Mouse (Mus musculus) MEL (cell line): Measurements from ENCODE around the gene Pou2af1.

Source experiments
- CTCF ChIP-seq, 3 experiments: IDR thresholded peaks in 2 of 3; conservative IDR thresholded peaks in 1 of 3; 2 replicates each; pipeline ENCODE4 v1.5.1; 2011 to 2012; ENCODE audit warnings: low read length in 3 of 3, low read depth in 2 of 3, mild to moderate bottlenecking in 2 of 3, improper control_type of control experiment in 1 of 3, inconsistent platforms in 1 of 3, mixed read lengths in 1 of 3, moderate library complexity in 1 of 3; ENCODE audit not compliant: control insufficient read depth in 1 of 3, insufficient read depth in 1 of 3, poor library complexity in 1 of 3, severe bottlenecking in 1 of 3
- EP300 ChIP-seq, 2 experiments: IDR thresholded peaks; 2 replicates each; pipeline ENCODE4 v1.6.1; 2011; ENCODE audit warnings: improper control_type of control experiment in 2 of 2, low read length in 2 of 2, low read depth in 1 of 2, mild to moderate bottlenecking in 1 of 2
- ETS1 ChIP-seq: IDR thresholded peaks from 2 replicates; pipeline ENCODE4 v1.6.1; 2012; ENCODE audit warnings: low read depth, mild to moderate bottlenecking, inconsistent platforms, low read length, improper control_type of control experiment, moderate library complexity
- GATA1 ChIP-seq: IDR thresholded peaks from 2 replicates; pipeline ENCODE4 v1.6.1; 2011; ENCODE audit warnings: low read depth, low read length, improper control_type of control experiment
- HCFC1 ChIP-seq: IDR thresholded peaks from 2 replicates; pipeline ENCODE4 v1.6.1; 2012; ENCODE audit warnings: low read depth, mild to moderate bottlenecking, inconsistent platforms, low read length, improper control_type of control experiment, moderate library complexity
- MEF2A ChIP-seq: IDR thresholded peaks from 2 replicates; pipeline ENCODE4 v1.6.1; 2014; ENCODE audit warnings: low read depth, mild to moderate bottlenecking, inconsistent platforms, low read length, improper control_type of control experiment; ENCODE audit not compliant: poor library complexity, insufficient replicate concordance, severe bottlenecking; ENCODE audit errors: extremely low read depth
- POLR2A ChIP-seq, 2 experiments: IDR thresholded peaks; 2 replicates each; pipeline ENCODE4 v1.6.1; 2011 to 2012; ENCODE audit warnings: low read length in 2 of 2, mild to moderate bottlenecking in 2 of 2, control low read depth in 1 of 2, improper control_type of control experiment in 1 of 2, low read depth in 1 of 2, moderate library complexity in 1 of 2; ENCODE audit not compliant: control insufficient read depth in 1 of 2, insufficient read depth in 1 of 2, poor library complexity in 1 of 2
- POLR2AphosphoS2 ChIP-seq: IDR thresholded peaks from 2 replicates; pipeline ENCODE4 v1.6.1; 2011; ENCODE audit warnings: low read length, improper control_type of control experiment
- SIN3A ChIP-seq: IDR thresholded peaks from 2 replicates; pipeline ENCODE4 v1.6.1; 2012; ENCODE audit warnings: low read length, improper control_type of control experiment, inconsistent platforms
- ZMIZ1 ChIP-seq: IDR thresholded peaks from 2 replicates; pipeline ENCODE4 v1.6.1; 2012; ENCODE audit warnings: low read depth, mild to moderate bottlenecking, inconsistent platforms, low read length, improper control_type of control experiment, moderate library complexity

- TF ChIP-seq POLR2A (IDR thresholded peaks at IDR 0.05; ENCODE audit: control insufficient read depth in 1 of 2, insufficient read depth in 1 of 2, low read depth in 1 of 2, low read length in 2 of 2, poor library complexity in 1 of 2) (no peak), CTCF (IDR thresholded peaks at IDR 0.05 in 2 of 3, conservative IDR thresholded peaks at IDR 0.05 in 1 of 3; ENCODE audit: control insufficient read depth in 1 of 3, insufficient read depth in 1 of 3, low read depth in 2 of 3, low read length in 3 of 3, poor library complexity in 1 of 3, severe bottlenecking in 1 of 3) (no peak), ETS1 (no peak), SIN3A (no peak), ZMIZ1 (no peak), HCFC1 (no peak), MEF2A (no peak), POLR2AphosphoS2 (no peak), EP300 (IDR thresholded peaks at IDR 0.05; ENCODE audit: low read depth in 1 of 2, low read length in 2 of 2) (no peak), GATA1 (no peak)
Observed at GRCm38 (mm10) chr9:51271073-51271472, 57.6 kb downstream of the Pou2af1 start.
